Mouse (Mus musculus) granulocyte monocyte progenitor cell, adult 5-6 weeks (primary cell): ENCODE results near the gene Immt. TPM values are rescaled to one million over a fixed set of nuclear protein-coding genes. Genes with fewer than 3 reads are reported as not detected.
"Not testable (repeated sequence)": the region's sequence is repeated elsewhere in the genome, so short reads cannot be mapped to it uniquely, and the experiment has no call there.

ENCODE experiments used
- ATAC-seq: replicated peaks from 2 replicates; pipeline ENCODE4 v1.8.0; 2016; ENCODE audit warnings: mild to moderate bottlenecking, moderate TSS enrichment, inconsistent platforms; ENCODE audit not compliant: poor library complexity, severe bottlenecking
- total RNA-seq, 2 experiments: library from RNA; stranded (forward) in 1 of 2; stranded (reverse) in 1 of 2; fragments of 200-712, 200-1000 nt in 1 of 2; fragments of >200 nt in 1 of 2; fragmentation: Nextera tagmentation in 1 of 2; gene quantifications; 2 replicates each; pipeline ENCODE4 v1.2.3; 2014 to 2017

The Immt gene
- total RNA-seq, 2 experiments from 2014 or later, result 142 to 148 TPM

GRCm38 (mm10) chr6:71839815-71840214 is 8.7 kb downstream of the Immt start:
- no peak for ATAC-seq

GRCm38 (mm10) chr6:71840597-71841290 is 9.6 kb downstream of the Immt start:
- no peak for ATAC-seq

GRCm38 (mm10) chr6:71846906-71847305 is 15.8 kb downstream of the Immt start:
- ATAC-seq, result not testable (repeated sequence)

GRCm38 (mm10) chr6:71867751-71868150 is 36.6 kb downstream of the Immt start:
- ATAC-seq, result no peak

GRCm38 (mm10) chr6:71868809-71869208 is 37.7 kb downstream of the Immt start:
- ATAC-seq, result no peak

GRCm38 (mm10) chr6:71871396-71871795 is 40.3 kb downstream of the Immt start:
- ATAC-seq, result no peak

GRCm38 (mm10) chr6:71877965-71878760 is 47.0 kb downstream of the Immt start:
- ATAC-seq, result peak; percentile 57

- ATAC-seq, result no peak
Measured at GRCm38 (mm10) chr6:71893263-71893662, 62.1 kb downstream of the Immt start.

GRCm38 (mm10) chr6:71907702-71908235 is 76.6 kb downstream of the Immt start:
- no peak for ATAC-seq

- ATAC-seq, result peak; percentile 94
Measured at GRCm38 (mm10) chr6:71908481-71909381, 77.6 kb downstream of the Immt start, which contains the start of the genes Ptcd3 and Polr1a. Gene Ptcd3, minus strand, starts transcription at chr6:71908750. Gene Polr1a, plus strand, starts transcription at chr6:71909053.

GRCm38 (mm10) chr6:71909384-71909783 is 78.3 kb downstream of the Immt start:
- no peak for ATAC-seq

GRCm38 (mm10) chr6:71909840-71910239 is 78.7 kb downstream of the Immt start:
- peak; percentile 30; the same call in 1 of the 2 replicates for ATAC-seq

GRCm38 (mm10) chr6:71911686-71912450 is 80.7 kb downstream of the Immt start:
- no peak for ATAC-seq

- ATAC-seq, result no peak
Measured at GRCm38 (mm10) chr6:71920752-71921151, 89.6 kb downstream of the Immt start.

- ATAC-seq, result peak; percentile 49
Measured at GRCm38 (mm10) chr6:71925233-71925632, 94.1 kb downstream of the Immt start.
